Mouse (Mus musculus) cerebellum, postnatal 10 days (tissue): ENCODE results near the gene Capns2.

Source experiments
- DNase-seq, 2 experiments: peaks; one replicate each; pipeline ENCODE4 v3.0.0; 2021; ENCODE audit warnings: mixed read lengths in 2 of 2

Gene Capns2

GRCm38 (mm10) chr8:92908448-92908847, 7.2 kb downstream of the Capns2 start:
- DNase-seq: no peak

DNA sequence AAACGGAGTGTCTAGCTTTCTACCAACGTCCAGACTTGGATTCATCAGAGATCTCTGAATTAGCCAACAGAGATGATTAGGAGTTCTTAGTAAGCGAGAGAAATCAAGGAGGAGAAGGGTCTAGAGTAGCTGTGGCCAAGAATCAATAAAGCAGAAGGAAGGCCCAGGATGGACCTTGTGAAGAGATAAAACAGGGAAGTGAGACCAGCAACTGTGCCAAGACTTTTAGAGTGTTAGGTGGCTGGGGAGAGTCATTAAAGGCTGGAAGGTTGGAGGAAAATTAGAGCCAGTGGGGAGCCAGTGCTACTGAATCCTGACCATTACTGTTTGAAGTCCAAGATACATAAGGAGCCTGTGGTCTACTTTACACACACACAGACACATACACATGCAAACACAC, 10.3 kb downstream of the Capns2 start:
- no peak for DNase-seq

DNA sequence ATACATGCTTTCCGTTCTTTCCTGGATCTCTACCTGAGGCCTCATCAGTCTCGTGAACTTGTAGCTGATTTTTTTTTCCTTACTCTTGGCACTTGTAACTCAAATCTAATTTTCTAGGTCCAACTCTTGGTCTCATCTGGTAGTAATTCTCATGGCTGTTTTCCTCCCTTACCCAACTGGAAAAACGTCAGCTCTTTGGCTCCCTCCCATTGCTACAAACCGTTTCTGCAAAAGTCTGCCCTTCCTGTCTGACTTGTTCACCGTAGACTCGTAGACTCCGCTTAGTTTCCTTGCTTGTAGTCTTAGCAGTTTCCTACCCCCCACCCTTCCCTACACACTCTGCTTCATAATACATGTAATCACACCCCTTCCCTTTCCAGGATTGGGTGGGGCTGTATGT, 12.2 kb downstream of the Capns2 start:
- no peak for DNase-seq

- DNase-seq: no peak
Measured at GRCm38 (mm10) chr8:92916082-92916481, 14.9 kb downstream of the Capns2 start.

- DNase-seq: no peak
Measured at GRCm38 (mm10) chr8:92921768-92922167, 20.6 kb downstream of the Capns2 start.

DNA sequence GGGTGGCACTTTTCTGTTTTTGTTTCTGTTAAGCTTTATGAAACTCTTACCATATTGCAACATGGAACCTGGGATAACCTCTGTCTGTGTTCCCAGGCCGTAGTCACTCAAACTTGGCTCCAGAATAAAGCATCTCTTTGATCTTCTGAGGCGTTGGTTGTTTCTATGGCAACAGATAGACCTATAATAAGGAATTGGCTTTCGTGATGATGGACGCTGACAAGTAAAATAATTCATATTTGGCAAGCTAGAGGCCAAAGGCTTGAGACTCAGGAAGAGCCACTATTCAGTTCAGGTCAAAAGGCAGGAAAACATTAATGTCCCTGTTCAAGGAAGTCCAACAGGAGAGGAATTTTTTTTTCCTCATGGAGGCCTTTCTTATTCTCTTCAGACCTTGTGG, 27.8 kb downstream of the Capns2 start:
- DNase-seq: no peak

DNA sequence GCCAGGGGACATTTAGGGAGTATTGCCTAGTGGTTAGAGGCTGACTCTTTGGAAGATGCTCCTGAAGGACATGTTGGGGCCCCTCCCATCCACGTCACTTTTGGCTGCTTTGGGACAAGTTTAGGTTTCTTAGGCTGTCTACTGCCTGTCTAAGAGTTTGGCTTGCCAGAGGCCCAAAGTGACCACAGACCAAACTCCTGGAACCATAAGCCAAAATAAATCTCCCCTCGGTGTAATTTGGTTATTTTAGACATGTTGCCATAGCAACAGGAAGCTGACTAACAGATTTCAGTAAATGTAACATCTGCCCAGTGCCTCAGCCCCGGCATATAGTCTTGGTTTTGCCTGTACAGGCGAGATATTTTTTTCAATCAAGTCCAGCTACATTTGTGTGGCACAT, 36.8 kb downstream of the Capns2 start:
- no peak for DNase-seq

DNA sequence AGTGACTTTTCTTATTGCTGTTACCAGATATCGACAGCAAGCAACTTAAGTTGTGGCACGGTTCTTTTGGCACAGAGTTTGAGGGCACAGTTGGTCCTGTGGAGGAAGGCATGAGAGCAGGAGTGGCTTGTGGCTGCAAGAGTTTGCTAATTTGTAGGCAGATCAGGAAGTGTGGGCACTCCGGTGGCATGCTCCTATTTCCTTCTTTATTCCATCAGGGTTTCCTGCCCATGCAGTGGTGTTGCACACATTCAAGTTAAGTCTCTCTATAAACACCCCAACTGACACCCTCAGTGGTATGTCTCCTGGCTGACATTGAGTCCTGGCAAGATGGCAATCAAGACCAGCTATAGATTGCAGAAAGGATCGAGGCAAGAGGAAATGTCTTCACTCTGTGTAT, 47.9 kb downstream of the Capns2 start:
- no peak for DNase-seq

DNA sequence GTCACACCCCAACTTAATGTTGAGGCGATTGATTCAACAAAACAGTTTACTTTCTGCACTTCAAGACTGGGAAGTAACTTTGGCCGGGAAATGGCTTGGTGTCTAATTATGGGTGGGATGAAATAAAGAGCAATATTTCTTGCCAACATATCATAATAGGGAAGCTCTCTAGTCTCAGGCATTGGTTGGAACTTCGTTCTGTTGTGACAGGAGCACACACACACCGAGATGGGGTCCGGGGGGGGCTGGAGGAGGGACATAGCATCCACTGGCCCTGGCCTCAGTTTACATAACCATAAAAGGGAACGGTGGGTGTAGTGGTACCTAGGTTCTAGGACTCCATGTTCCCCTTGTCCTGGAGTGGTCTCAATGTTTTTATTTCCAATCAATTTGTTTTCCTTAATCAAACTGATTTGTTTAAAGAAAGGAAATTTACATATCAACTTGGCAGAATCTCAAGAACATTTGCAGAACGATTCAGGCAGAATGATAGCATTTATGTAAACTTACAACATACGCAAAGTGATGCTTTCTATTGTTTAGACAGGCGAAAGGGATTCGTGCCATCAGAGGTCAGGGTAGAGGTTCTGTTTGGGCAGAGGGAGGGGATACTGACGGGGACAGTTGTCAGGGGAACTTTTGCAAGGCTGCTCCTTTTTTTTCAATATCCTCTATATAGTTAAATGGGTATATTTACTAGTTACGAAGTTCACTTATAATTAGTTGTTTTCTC, 49.6 kb downstream of the Capns2 start:
- no peak for DNase-seq
